Mouse (Mus musculus) stomach, embryonic 14.5 days (tissue): ENCODE results near the gene Hic1. TPM values are rescaled to one million over a fixed set of nuclear protein-coding genes. Genes with fewer than 3 reads are reported as not detected.
A peak's percentile ranks its signal among the peaks of the same experiment; 100 is the strongest.

Source experiments
- ATAC-seq: fragments of 200-750 bp; cut with Nextera tagmentation; 2 replicates; pipeline ENCODE4 v1.8.0; 2017; ENCODE audit warnings: low read depth, moderate TSS enrichment; ENCODE audit not compliant: insufficient number of reproducible peaks, insufficient read depth, low FRiP score
- H3K27ac ChIP-seq: fragments of 300-500 bp; sonication (generic); 2 replicates; pipeline ENCODE4 v1.5.1; 2014; ENCODE audit warnings: mild to moderate bottlenecking, low read length, moderate library complexity, mixed read lengths
- H3K27me3 ChIP-seq: fragments of 300-500 bp; sonication (generic); 2 replicates; pipeline ENCODE4 v1.6.1; 2014; ENCODE audit warnings: low read length, control low read depth, mixed read lengths; ENCODE audit not compliant: control insufficient read depth, insufficient read depth
- H3K36me3 ChIP-seq: fragments of 300-500 bp; sonication (generic); 2 replicates; pipeline ENCODE4 v1.6.1; 2014; ENCODE audit warnings: mild to moderate bottlenecking, control low read depth, low read length, moderate library complexity, mixed read lengths; ENCODE audit not compliant: control insufficient read depth, insufficient read depth
- H3K4me1 ChIP-seq: fragments of 300-500 bp; sonication (generic); 2 replicates; pipeline ENCODE4 v1.6.1; 2014; ENCODE audit warnings: low read length, control low read depth, mixed read lengths; ENCODE audit not compliant: control insufficient read depth, insufficient read depth
- H3K4me2 ChIP-seq: fragments of 300-500 bp; sonication (generic); replicated peaks from 2 replicates; pipeline ENCODE4 v1.6.1; 2014; ENCODE audit warnings: low read depth, low read length, control low read depth
- H3K4me3 ChIP-seq: fragments of 300-500 bp; sonication (generic); 2 replicates; pipeline ENCODE4 v1.5.1; 2014; ENCODE audit warnings: low read depth, low read length, control low read depth
- H3K9ac ChIP-seq: fragments of 300-500 bp; sonication (generic); replicated peaks from 2 replicates; pipeline ENCODE4 v1.6.1; 2014; ENCODE audit warnings: low read depth, mild to moderate bottlenecking, control low read depth, low read length, moderate library complexity, mixed read lengths
- H3K9me3 ChIP-seq: fragments of 300-500 bp; sonication (generic); 2 replicates; pipeline ENCODE4 v1.6.1; 2016; ENCODE audit warnings: low read depth, low read length, control low read depth; ENCODE audit not compliant: control insufficient read depth
- WGBS: fragments of 180-500 bp; shearing (Covaris S2); extraction: QIAGEN DNeasy Blood & Tissue Kit; methylation state at CpG from one replicate; pipeline ENCODE4 v1.1.7; 2014; 5-methylcytosine and 5-hydroxymethylcytosine counted together
- polyA plus RNA-seq: library from polyadenylated mRNA; unstranded; fragments of >200 nt; fragmentation: Nextera tagmentation; extraction: Ambion mirVana; gene quantifications from 2 replicates; pipeline ENCODE4 v1.2.1, GENCODE M21; 2014

Hic1 gene
- polyA plus RNA-seq, 1 experiment from 2014 or later, result 13.8 TPM

- 6% methylated on average over 47 of the region's 63 CpGs for WGBS
These were observed 1.4 kb downstream of the Hic1 start for GRCm38 (mm10) chr11:75167643-75168589.

GRCm38 (mm10) chr11:75166861-75167642 is 2.3 kb downstream of the Hic1 start:
- peak overlapping the region; percentile 97 for H3K9ac ChIP-seq
- H3K36me3 ChIP-seq, result peaks cover 43% of the 10 kb centered on the region
- H3K27me3 ChIP-seq, result 0 out of 2 replicates have a peak, but pooled peaks cover under 1% of the 10 kb centered on the region
- WGBS, result 4% methylated on average over 66 of the region's 68 CpGs
- peak overlapping the region; percentile 98 for H3K27ac ChIP-seq
- H3K9me3 ChIP-seq, result no peaks in the 10 kb centered on the region
- H3K4me1 ChIP-seq, result peaks cover 39% of the 10 kb centered on the region
- peak overlapping the region; percentile 63 for H3K4me2 ChIP-seq
- ATAC-seq, result no peak
- H3K4me3 ChIP-seq, result peak overlapping the region; percentile 85

More at GRCm38 (mm10) chr11:75167643-75168589, 1.4 kb downstream of the Hic1 start:
- peak overlapping the region; percentile 97 for H3K9ac ChIP-seq
- peak overlapping the region; percentile 98 for H3K27ac ChIP-seq
- ATAC-seq, result no peak
- H3K36me3 ChIP-seq, result peaks cover 35% of the 10 kb centered on the region
- peak overlapping the region; percentile 85 for H3K4me3 ChIP-seq
- 0 out of 2 replicates have a peak, but pooled peaks cover 8% of the 10 kb centered on the region for H3K27me3 ChIP-seq
- peaks cover 37% of the 10 kb centered on the region for H3K4me1 ChIP-seq
- H3K4me2 ChIP-seq, result peak overlapping the region; percentile 63
- H3K9me3 ChIP-seq, result no peaks in the 10 kb centered on the region

- Histone ChIP-seq H3K27me3 (no peaks in the 10 kb centered on the region), H3K9ac (peak overlapping the region; percentile 97), H3K27ac (peak overlapping the region; percentile 98), H3K4me2 (peak overlapping the region; percentile 63), H3K36me3 (peaks cover 44% of the 10 kb centered on the region), H3K4me1 (peaks cover 43% of the 10 kb centered on the region), H3K4me3 (peak overlapping the region; percentile 85), H3K9me3 (no peaks in the 10 kb centered on the region)
- ATAC-seq, result no peak
- WGBS, result 9% methylated on average over 55 of the region's 55 CpGs
These were observed 3.0 kb downstream of the Hic1 start for GRCm38 (mm10) chr11:75166193-75166842.

GRCm38 (mm10) chr11:75165441-75166192 is 3.7 kb downstream of the Hic1 start:
- H3K36me3 ChIP-seq, result peaks cover 48% of the 10 kb centered on the region
- 14% methylated on average over 52 of the region's 54 CpGs for WGBS

GRCm38 (mm10) chr11:75164750-75165149 is 4.6 kb downstream of the Hic1 start:
- Histone ChIP-seq H3K4me2 (peak overlapping the region; percentile 63), H3K27me3 (no peaks in the 10 kb centered on the region), H3K4me1 (peaks cover 44% of the 10 kb centered on the region), H3K36me3 (peaks cover 54% of the 10 kb centered on the region), H3K4me3 (peak overlapping the region; percentile 85), H3K27ac (peak overlapping the region; percentile 98), H3K9me3 (no peaks in the 10 kb centered on the region), H3K9ac (peak overlapping the region; percentile 97)
- ATAC-seq, result no peak
- 22% methylated on average over 15 of the region's 15 CpGs for WGBS

More at GRCm38 (mm10) chr11:75165441-75166192, 3.7 kb downstream of the Hic1 start:
- Histone ChIP-seq H3K4me2 (peak overlapping the region; percentile 63), H3K4me1 (peaks cover 41% of the 10 kb centered on the region), H3K27me3 (no peaks in the 10 kb centered on the region), H3K4me3 (peak overlapping the region; percentile 85), H3K27ac (peak overlapping the region; percentile 98), H3K9ac (peak overlapping the region; percentile 97), H3K9me3 (no peaks in the 10 kb centered on the region)
- no peak for ATAC-seq

- H3K4me1 ChIP-seq, result peaks cover 42% of the 10 kb centered on the region
- H3K27ac ChIP-seq, result peak overlapping the region; percentile 98
- H3K4me2 ChIP-seq, result peak overlapping the region; percentile 63
- H3K36me3 ChIP-seq, result peaks cover 59% of the 10 kb centered on the region
- peak overlapping the region; percentile 25; the same call in 1 of the 2 replicates for H3K9ac ChIP-seq
- H3K4me3 ChIP-seq, result peak overlapping the region; percentile 85; the same call in 1 of the 2 replicates
- 73% methylated on average over 2 of the region's 2 CpGs for WGBS
- H3K9me3 ChIP-seq, result no peaks in the 10 kb centered on the region
- no peak for ATAC-seq
- no peaks in the 10 kb centered on the region for H3K27me3 ChIP-seq
These were observed 5.3 kb downstream of the Hic1 start for GRCm38 (mm10) chr11:75164051-75164450.

- peak overlapping the region; percentile 63; the same call in 1 of the 2 replicates for H3K4me2 ChIP-seq
These were observed 5.9 kb downstream of the Hic1 start for GRCm38 (mm10) chr11:75163379-75163778.

More at GRCm38 (mm10) chr11:75163379-75163778, 5.9 kb downstream of the Hic1 start:
- H3K27me3 ChIP-seq, result no peaks in the 10 kb centered on the region
- H3K36me3 ChIP-seq, result peaks cover 61% of the 10 kb centered on the region
- 79% methylated on average over 6 of the region's 6 CpGs for WGBS
- no peaks in the 10 kb centered on the region for H3K9me3 ChIP-seq
- no peak overlapping the region for H3K9ac ChIP-seq
- peak overlapping the region; percentile 98; the same call in 1 of the 2 replicates for H3K27ac ChIP-seq
- no peak overlapping the region for H3K4me3 ChIP-seq
- no peak for ATAC-seq
- H3K4me1 ChIP-seq, result peaks cover 45% of the 10 kb centered on the region
